Mouse (Mus musculus) c-Kit-negative CD71-positive TER-119-positive erythroid progenitor cells, embryonic 14.5 days (primary cell): ENCODE data around the gene Ptpn18.
"Not testable (repeated sequence)": the region's sequence is repeated elsewhere in the genome, so short reads cannot be mapped to it uniquely, and the experiment has no call there.

Experiments
- DNase-seq: peaks from one replicate; pipeline ENCODE4 v3.0.0-alpha.2; 2013; ENCODE audit warnings: low read depth, low spot score

The Ptpn18 gene

GRCm38 (mm10) chr1:34516595-34516994, 57.0 kb downstream of the Ptpn18 start:
- no peak for DNase-seq

GRCm38 (mm10) chr1:34517297-34517696, 57.7 kb downstream of the Ptpn18 start:
- not testable (repeated sequence) for DNase-seq

- not testable (repeated sequence) for DNase-seq
These were observed 58.2 kb downstream of the Ptpn18 start for GRCm38 (mm10) chr1:34517797-34518196.

GRCm38 (mm10) chr1:34518259-34518658, 58.7 kb downstream of the Ptpn18 start:
- no peak for DNase-seq

GRCm38 (mm10) chr1:34522205-34522849, 62.8 kb downstream of the Ptpn18 start:
- DNase-seq = no peak

- no peak for DNase-seq
These were observed 63.3 kb downstream of the Ptpn18 start for GRCm38 (mm10) chr1:34522850-34523244.

- DNase-seq = no peak
These were observed 64.1 kb downstream of the Ptpn18 start for GRCm38 (mm10) chr1:34523647-34524046.
